Mouse (Mus musculus): ENCODE results near the gene Sirt3.

- TF ChIP-seq CTCF (IDR thresholded peaks at IDR 0.05; ENCODE audit: low read depth) (no peak), EP300 (IDR thresholded peaks at IDR 0.05; ENCODE audit: low read depth) (no peak)
Observed at GRCm38 (mm10) chr7:140894031-140894430, 11.9 kb upstream of the Sirt3 start.

Data from liver, postnatal 0 days (tissue).